8 mouse cellular contexts compared by ENCODE assay signal in genomic region chr1:132520764-132521163, GRCm38 (mm10). TPM values are rescaled to one million over a fixed set of nuclear protein-coding genes. Genes with fewer than 3 reads are reported as not detected.
DNase-seq lines count a peak whose midpoint lies in the region; ATAC-seq and TF ChIP-seq lines count a peak whose summit lies in the region.

No protein-coding gene starts in this region.

- no peak overlapping the region for H3K9ac ChIP-seq in hindbrain, postnatal 0 days (replicated peaks; ENCODE audit: low read length)
- H3K9ac ChIP-seq in hindbrain, embryonic 14.5 days: no peak overlapping the region
- no peak overlapping the region for H3K9ac ChIP-seq in embryonic facial prominence, embryonic 12.5 days
- no peak overlapping the region for H3K9ac ChIP-seq in limb, embryonic 14.5 days (ENCODE audit: low read depth, low read length, severe bottlenecking)

- no peak overlapping the region for H3K4me3 ChIP-seq in hindbrain, postnatal 0 days (ENCODE audit: low read length)
- no peak overlapping the region for H3K4me3 ChIP-seq in hindbrain, embryonic 14.5 days (replicated peaks; ENCODE audit: low read length)
- H3K4me3 ChIP-seq in embryonic facial prominence, embryonic 12.5 days: no peak overlapping the region
- H3K4me3 ChIP-seq in limb, embryonic 14.5 days (replicated peaks; ENCODE audit: low read length): no peak overlapping the region

- H3K36me3 ChIP-seq in hindbrain, postnatal 0 days (ENCODE audit: insufficient read depth, low read length): peaks cover 9% of the 10 kb centered on the region
- H3K36me3 ChIP-seq in hindbrain, embryonic 14.5 days (replicated peaks; ENCODE audit: control insufficient read depth, insufficient read depth): peaks cover 75% of the 10 kb centered on the region
- H3K36me3 ChIP-seq in embryonic facial prominence, embryonic 12.5 days: no peaks in the 10 kb centered on the region
- no peaks in the 10 kb centered on the region for H3K36me3 ChIP-seq in limb, embryonic 14.5 days (ENCODE audit: control insufficient read depth, insufficient read depth, low read length)

- peak; percentile 52 for TF ChIP-seq CTCF in hindbrain, postnatal 0 days (IDR thresholded peaks at IDR 0.05; ENCODE audit: low read depth)

- no peaks in the 10 kb centered on the region for H3K4me1 ChIP-seq in hindbrain, postnatal 0 days (ENCODE audit: insufficient read depth, low read length)
- 0 out of 2 replicates have a peak, but pooled peaks cover 6% of the 10 kb centered on the region for H3K4me1 ChIP-seq in hindbrain, embryonic 14.5 days (replicated peaks; ENCODE audit: control insufficient read depth, insufficient read depth, low read length)
- peaks cover 5% of the 10 kb centered on the region; the same call in 1 of the 2 replicates for H3K4me1 ChIP-seq in embryonic facial prominence, embryonic 12.5 days
- H3K4me1 ChIP-seq in limb, embryonic 14.5 days (ENCODE audit: control insufficient read depth, insufficient read depth, low read length): no peaks in the 10 kb centered on the region

- 15% methylated on average over 3 of the region's 6 CpGs for WGBS in hindbrain, postnatal 0 days
- 17% methylated on average over 5 of the region's 6 CpGs for WGBS in hindbrain, embryonic 14.5 days
- 29% methylated on average over 2 of the region's 6 CpGs for WGBS in embryonic facial prominence, embryonic 12.5 days
- WGBS in limb, embryonic 14.5 days: 0% methylated on average over 1 of the region's 6 CpGs

- no peak for TF ChIP-seq POLR2A in limb, embryonic 14.5 days (IDR thresholded peaks at IDR 0.05; ENCODE audit: borderline replicate concordance, extremely low read depth, insufficient read depth, insufficient read length)

- peak; percentile 63; the same call in 1 of the 2 replicates for ATAC-seq in hindbrain, postnatal 0 days
- ATAC-seq in hindbrain, embryonic 14.5 days (ENCODE audit: low FRiP score): no peak
- 0 out of 2 replicates have a peak, but pooled peaks have one; percentile 43 for ATAC-seq in embryonic facial prominence, embryonic 12.5 days (ENCODE audit: insufficient number of reproducible peaks, insufficient read depth, low FRiP score, low TSS enrichment)
- ATAC-seq in limb, embryonic 14.5 days (ENCODE audit: low FRiP score, low read depth): 0 out of 2 replicates have a peak, but pooled peaks have one; percentile 63
- peak; percentile 56 for ATAC-seq in neutrophil, adult 5-6 weeks (ENCODE audit: extremely low read depth, insufficient number of reproducible peaks, low FRiP score, poor library complexity, severe bottlenecking)

- H3K9me3 ChIP-seq in hindbrain, postnatal 0 days (ENCODE audit: low read length): no peaks in the 10 kb centered on the region
- no peaks in the 10 kb centered on the region for H3K9me3 ChIP-seq in hindbrain, embryonic 14.5 days (ENCODE audit: control insufficient read depth, low read length)
- no peaks in the 10 kb centered on the region for H3K9me3 ChIP-seq in embryonic facial prominence, embryonic 12.5 days
- H3K9me3 ChIP-seq in limb, embryonic 14.5 days (ENCODE audit: control insufficient read depth, low read length): no peaks in the 10 kb centered on the region

- H3K27me3 ChIP-seq in hindbrain, postnatal 0 days (ENCODE audit: insufficient read depth, low read length): no peaks in the 10 kb centered on the region
- H3K27me3 ChIP-seq in hindbrain, embryonic 14.5 days (ENCODE audit: control insufficient read depth, insufficient read depth, low read length): no peaks in the 10 kb centered on the region
- peaks cover 4% of the 10 kb centered on the region; the same call in 1 of the 2 replicates for H3K27me3 ChIP-seq in embryonic facial prominence, embryonic 12.5 days
- no peaks in the 10 kb centered on the region for H3K27me3 ChIP-seq in limb, embryonic 14.5 days (ENCODE audit: control insufficient read depth, insufficient read depth, low read length)

- H3K27ac ChIP-seq in hindbrain, postnatal 0 days: no peak overlapping the region
- no peak overlapping the region for H3K27ac ChIP-seq in hindbrain, embryonic 14.5 days
- H3K27ac ChIP-seq in embryonic facial prominence, embryonic 12.5 days: no peak overlapping the region
- H3K27ac ChIP-seq in limb, embryonic 14.5 days (replicated peaks; ENCODE audit: low read depth, low read length): no peak overlapping the region

- DNase-seq in hindbrain, postnatal 0 days (ENCODE audit: low spot score): peak; percentile 72
- no peak for DNase-seq in hindbrain, embryonic 14.5 days (ENCODE audit: low spot score)
- peak; percentile 87 for DNase-seq in ZHBTc4 (ENCODE audit: low read depth, low spot score)
- peak; percentile 70 for DNase-seq in heart, postnatal 4 days
- peak; percentile 48 for DNase-seq in limb, embryonic 14.5 days (ENCODE audit: low spot score)
- peak; percentile 57 to 72 for DNase-seq in thymus, postnatal 36 days

- no peak overlapping the region for H3K4me2 ChIP-seq in hindbrain, postnatal 0 days (ENCODE audit: low read depth, low read length)
- no peak overlapping the region for H3K4me2 ChIP-seq in hindbrain, embryonic 14.5 days (replicated peaks)
- H3K4me2 ChIP-seq in embryonic facial prominence, embryonic 12.5 days (replicated peaks): no peak overlapping the region
- H3K4me2 ChIP-seq in limb, embryonic 14.5 days (replicated peaks; ENCODE audit: low read depth, low read length, severe bottlenecking): no peak overlapping the region

RNA-seq across cellular contexts. Expression of gene Tmem81, which starts 14.7 kb away (rescaled TPM):
- 2.8 and 3.0 TPM in 2 replicates for total RNA-seq in hindbrain, postnatal 0 days (2014; rRNA removed)
- polyA plus RNA-seq in hindbrain, postnatal 0 days (2015; fragmentation: Nextera tagmentation; extraction: Ambion mirVana): 0.74 and 0.78 TPM in 2 replicates
- 0.57 and 1.3 TPM in 2 replicates for polyA plus RNA-seq in hindbrain, embryonic 14.5 days (2014; fragmentation: Nextera tagmentation; extraction: Ambion mirVana)
- polyA plus RNA-seq in embryonic facial prominence, embryonic 12.5 days (2016; fragmentation: Nextera tagmentation; extraction: Ambion mirVana): 1.7 and 1.8 TPM in 2 replicates
- 1 to 10 TPM; 1.9 to 2.0 TPM for total RNA-seq in heart, postnatal 4 days (2021)
- polyA plus RNA-seq in limb, embryonic 14.5 days (2012; rRNA removed): 3.1 and 3.5 TPM in 2 replicates
- 1.8 and 2.1 TPM in 2 replicates for polyA plus RNA-seq in limb, embryonic 14.5 days (2014; fragmentation: Nextera tagmentation; extraction: Ambion mirVana)
- 11.3 and 11.7 TPM in 2 replicates for total RNA-seq in neutrophil, adult 5-6 weeks (2017)

RNA-seq across cellular contexts. Expression of gene Cntn2, which starts 22.3 kb away (rescaled TPM):
- 67.6 and 84.0 TPM in 2 replicates for total RNA-seq in hindbrain, postnatal 0 days (2014; rRNA removed)
- 17.7 and 19.2 TPM in 2 replicates for polyA plus RNA-seq in hindbrain, postnatal 0 days (2015; fragmentation: Nextera tagmentation; extraction: Ambion mirVana)
- 26.1 and 28.1 TPM in 2 replicates for polyA plus RNA-seq in hindbrain, embryonic 14.5 days (2014; fragmentation: Nextera tagmentation; extraction: Ambion mirVana)
- 18.7 and 23.0 TPM in 2 replicates for polyA plus RNA-seq in embryonic facial prominence, embryonic 12.5 days (2016; fragmentation: Nextera tagmentation; extraction: Ambion mirVana)
- 1 to 10 TPM; 2.1 to 3.0 TPM for total RNA-seq in heart, postnatal 4 days (2021)
- polyA plus RNA-seq in limb, embryonic 14.5 days (2012; rRNA removed): 1.1 TPM in 2 replicates
- polyA plus RNA-seq in limb, embryonic 14.5 days (2014; fragmentation: Nextera tagmentation; extraction: Ambion mirVana): 0.84 and 1.2 TPM in 2 replicates
- under 0.01 TPM in 2 replicates for total RNA-seq in neutrophil, adult 5-6 weeks (2017)

RNA-seq across cellular contexts. Expression of gene Rbbp5, which starts 43.6 kb away (rescaled TPM):
- 22.4 and 27.7 TPM in 2 replicates for total RNA-seq in hindbrain, postnatal 0 days (2014; rRNA removed)
- 23.8 and 24.2 TPM in 2 replicates for polyA plus RNA-seq in hindbrain, postnatal 0 days (2015; fragmentation: Nextera tagmentation; extraction: Ambion mirVana)
- 40.9 and 47.3 TPM in 2 replicates for polyA plus RNA-seq in hindbrain, embryonic 14.5 days (2014; fragmentation: Nextera tagmentation; extraction: Ambion mirVana)
- polyA plus RNA-seq in embryonic facial prominence, embryonic 12.5 days (2016; fragmentation: Nextera tagmentation; extraction: Ambion mirVana): 56.6 and 62.2 TPM in 2 replicates
- total RNA-seq in heart, postnatal 4 days (2021): 10 to 100 TPM; 20.5 to 22.0 TPM
- 43.6 and 48.1 TPM in 2 replicates for polyA plus RNA-seq in limb, embryonic 14.5 days (2012; rRNA removed)
- polyA plus RNA-seq in limb, embryonic 14.5 days (2014; fragmentation: Nextera tagmentation; extraction: Ambion mirVana): 37.4 and 43.6 TPM in 2 replicates
- 49.8 and 57.6 TPM in 2 replicates for total RNA-seq in neutrophil, adult 5-6 weeks (2017)
